Mouse (Mus musculus) forebrain, postnatal 0 days (tissue): ENCODE measurements around the gene Arhgef16. TPM values are rescaled to one million over a fixed set of nuclear protein-coding genes. Genes with fewer than 3 reads are reported as not detected.

Experiments used
- ATAC-seq: fragments of 200-750 bp; cut with Nextera tagmentation; 2 replicates; pipeline ENCODE4 v1.8.0; 2017; ENCODE audit warnings: mild to moderate bottlenecking, moderate library complexity
- DNase-seq: peaks from one replicate; pipeline ENCODE4 v3.0.0-alpha.2; 2015
- H3K27ac ChIP-seq: fragments of 300-500 bp; sonication (generic); 2 replicates; pipeline ENCODE4 v1.5.1; 2014; ENCODE audit warnings: low read depth, mild to moderate bottlenecking, antibody characterized with exemption, low read length, moderate library complexity, mixed read lengths
- H3K27me3 ChIP-seq: fragments of 300-500 bp; sonication (generic); 2 replicates; pipeline ENCODE4 v1.6.1; 2014; ENCODE audit warnings: mild to moderate bottlenecking, low read length, mixed read lengths; ENCODE audit not compliant: insufficient read depth
- H3K36me3 ChIP-seq: fragments of 300-500 bp; sonication (generic); 2 replicates; pipeline ENCODE4 v1.6.1; 2014; ENCODE audit warnings: mild to moderate bottlenecking, moderate library complexity; ENCODE audit not compliant: insufficient read depth
- H3K4me1 ChIP-seq: fragments of 300-500 bp; sonication (generic); 2 replicates; pipeline ENCODE4 v1.6.1; 2014; ENCODE audit warnings: antibody characterized with exemption; ENCODE audit not compliant: insufficient read depth
- H3K4me2 ChIP-seq: fragments of 300-500 bp; sonication (generic); 2 replicates; pipeline ENCODE4 v1.6.1; 2014; ENCODE audit warnings: low read depth, mild to moderate bottlenecking, moderate library complexity
- H3K4me3 ChIP-seq: fragments of 300-500 bp; sonication (generic); 2 replicates; pipeline ENCODE4 v1.5.1; 2014; ENCODE audit warnings: low read depth, low read length, mixed read lengths
- H3K9ac ChIP-seq: fragments of 300-500 bp; sonication (generic); 2 replicates; pipeline ENCODE4 v1.6.1; 2014; ENCODE audit warnings: mild to moderate bottlenecking
- H3K9me3 ChIP-seq: fragments of 300-500 bp; sonication (generic); 2 replicates; pipeline ENCODE4 v1.6.1; 2016; ENCODE audit warnings: low read length
- CTCF ChIP-seq: sonication (generic); IDR thresholded peaks from 2 replicates; pipeline ENCODE4 v1.5.1; 2016; ENCODE audit warnings: antibody characterized with exemption, control low read depth, low read depth
- WGBS: fragments of 180-500 bp; shearing (Covaris S2); extraction: QIAGEN DNeasy Blood & Tissue Kit; methylation state at CpG from one replicate; pipeline ENCODE4 v1.1.7; 2014; 5-methylcytosine and 5-hydroxymethylcytosine counted together
- polyA plus RNA-seq: library from polyadenylated mRNA; unstranded; fragments of >200 nt; fragmentation: Nextera tagmentation; extraction: Ambion mirVana; gene quantifications from 2 replicates; pipeline ENCODE4 v1.2.1, GENCODE M21; 2015
- total RNA-seq: library from RNA; depleted of rRNA; stranded (reverse); fragments of >200 nt; gene quantifications from 2 replicates; pipeline ENCODE4 v1.2.3, GENCODE M21; 2014

Gene Arhgef16
- total and polyA plus RNA-seq, 2 experiments from 2014 or later: 1.5 to 2.4 TPM

- Histone ChIP-seq H3K4me1 (no peaks in the 10 kb centered on the region), H3K27me3 (no peaks in the 10 kb centered on the region), H3K9ac (no peak overlapping the region), H3K4me3 (no peak overlapping the region), H3K27ac (peak overlapping the region; percentile 59), H3K4me2 (no peak overlapping the region), H3K9me3 (no peaks in the 10 kb centered on the region), H3K36me3 (no peaks in the 10 kb centered on the region)
- ATAC-seq (peak; percentile 91), DNase-seq (peak; percentile 56)
- no peak for TF ChIP-seq CTCF
- WGBS: 5% methylated on average over 4 of the region's 4 CpGs
These were observed 11.6 kb upstream of the Arhgef16 start for GRCm38 (mm10) chr4:154312935-154313621.

GRCm38 (mm10) chr4:154312143-154312812 lies 10.8 kb upstream of the Arhgef16 start:
- Histone ChIP-seq H3K9me3 (no peaks in the 10 kb centered on the region), H3K27ac (peak overlapping the region; percentile 36; the same call in 1 of the 2 replicates), H3K4me1 (no peaks in the 10 kb centered on the region), H3K27me3 (no peaks in the 10 kb centered on the region), H3K36me3 (no peaks in the 10 kb centered on the region), H3K4me2 (no peak overlapping the region), H3K4me3 (no peak overlapping the region), H3K9ac (no peak overlapping the region)
- 87% methylated on average over 2 of the region's 2 CpGs for WGBS
- no peak for TF ChIP-seq CTCF
- no peak for DNase-seq
- ATAC-seq: no peak

- no peaks in the 10 kb centered on the region for H3K36me3 ChIP-seq
- no peaks in the 10 kb centered on the region for H3K9me3 ChIP-seq
- no peak overlapping the region for H3K9ac ChIP-seq
- 81% methylated on average over 9 of the region's 9 CpGs for WGBS
- no peak for ATAC-seq
- H3K27me3 ChIP-seq: no peaks in the 10 kb centered on the region
- DNase-seq: no peak
- H3K27ac ChIP-seq: no peak overlapping the region
- no peak overlapping the region for H3K4me3 ChIP-seq
- no peak for TF ChIP-seq CTCF
- no peak overlapping the region for H3K4me2 ChIP-seq
- no peaks in the 10 kb centered on the region for H3K4me1 ChIP-seq
These were observed 9.2 kb upstream of the Arhgef16 start for GRCm38 (mm10) chr4:154310576-154311262.

GRCm38 (mm10) chr4:154309131-154309530 lies 7.7 kb upstream of the Arhgef16 start:
- no peak for ATAC-seq
- H3K4me2 ChIP-seq: no peak overlapping the region
- 84% methylated on average over 2 of the region's 2 CpGs for WGBS
- no peaks in the 10 kb centered on the region for H3K9me3 ChIP-seq
- no peak for TF ChIP-seq CTCF
- no peak overlapping the region for H3K4me3 ChIP-seq
- no peaks in the 10 kb centered on the region for H3K4me1 ChIP-seq
- no peak overlapping the region for H3K27ac ChIP-seq
- no peaks in the 10 kb centered on the region for H3K27me3 ChIP-seq
- no peaks in the 10 kb centered on the region for H3K36me3 ChIP-seq
- no peak for DNase-seq
- no peak overlapping the region for H3K9ac ChIP-seq

GRCm38 (mm10) chr4:154299541-154300271 lies 1.8 kb downstream of the Arhgef16 start:
- no peak for TF ChIP-seq CTCF
- Histone ChIP-seq H3K4me2 (peak overlapping the region; percentile 83), H3K9ac (peak overlapping the region; percentile 31), H3K27ac (no peak overlapping the region), H3K36me3 (no peaks in the 10 kb centered on the region), H3K4me3 (peak overlapping the region; percentile 43), H3K27me3 (peaks cover 20% of the 10 kb centered on the region), H3K4me1 (no peaks in the 10 kb centered on the region), H3K9me3 (no peaks in the 10 kb centered on the region)
- ATAC-seq (no peak), DNase-seq (no peak)
- 4% methylated on average over 53 of the region's 66 CpGs for WGBS

- Histone ChIP-seq H3K4me1 (no peaks in the 10 kb centered on the region), H3K27ac (no peak overlapping the region), H3K27me3 (peaks cover 20% of the 10 kb centered on the region), H3K4me2 (no peak overlapping the region), H3K9me3 (no peaks in the 10 kb centered on the region), H3K4me3 (no peak overlapping the region), H3K9ac (no peak overlapping the region), H3K36me3 (no peaks in the 10 kb centered on the region)
- no peak for ATAC-seq
- no peak for DNase-seq
- 46% methylated on average over 9 of the region's 9 CpGs for WGBS
- TF ChIP-seq CTCF: no peak
These were observed 3.7 kb downstream of the Arhgef16 start for GRCm38 (mm10) chr4:154297761-154298160.
